Mouse (Mus musculus): ENCODE measurements around the gene Gm20388. TPM values are rescaled to one million over a fixed set of nuclear protein-coding genes. Genes with fewer than 3 reads are reported as not detected.

The Gm20388 gene
- polyA plus RNA-seq, 1 experiment from 2014 or later: 12.4 TPM

- Histone ChIP-seq H3K9me3 (ENCODE audit: control insufficient read depth, low read length) (no peaks in the 10 kb centered on the region), H3K27ac (ENCODE audit: low read depth, low read length) (no peak overlapping the region), H3K4me1 (ENCODE audit: control insufficient read depth, insufficient read depth, low read depth, low read length) (no peaks in the 10 kb centered on the region), H3K4me3 (ENCODE audit: low read length) (no peak overlapping the region), H3K4me2 (ENCODE audit: low read length) (no peak overlapping the region), H3K36me3 (ENCODE audit: control insufficient read depth, insufficient read depth, low read length) (no peaks in the 10 kb centered on the region), H3K9ac (ENCODE audit: low read depth, low read length) (no peak overlapping the region), H3K27me3 (replicated peaks; ENCODE audit: control insufficient read depth, insufficient read depth, low read length) (no peaks in the 10 kb centered on the region; the same call in 1 of the 2 replicates)
- ATAC-seq: no peak
- 82% methylated on average over 7 of the region's 7 CpGs for WGBS
Measured at GRCm38 (mm10) chr8:123865786-123866185, 3955.1 kb downstream of the Gm20388 start.

GRCm38 (mm10) chr8:123866971-123867370 lies 3956.3 kb downstream of the Gm20388 start:
- no peaks in the 10 kb centered on the region for H3K36me3 ChIP-seq (ENCODE audit: control insufficient read depth, insufficient read depth, low read length)
- H3K4me2 ChIP-seq (ENCODE audit: low read length): no peak overlapping the region
- 36% methylated on average over 5 of the region's 5 CpGs for WGBS
- H3K27ac ChIP-seq (ENCODE audit: low read depth, low read length): no peak overlapping the region
- no peaks in the 10 kb centered on the region for H3K27me3 ChIP-seq (replicated peaks; ENCODE audit: control insufficient read depth, insufficient read depth, low read length)
- no peaks in the 10 kb centered on the region for H3K4me1 ChIP-seq (ENCODE audit: control insufficient read depth, insufficient read depth, low read depth, low read length)
- no peaks in the 10 kb centered on the region for H3K9me3 ChIP-seq (ENCODE audit: control insufficient read depth, low read length)
- peak; percentile 54; the same call in 1 of the 2 replicates for ATAC-seq
- no peak overlapping the region for H3K4me3 ChIP-seq (ENCODE audit: low read length)
- no peak overlapping the region for H3K9ac ChIP-seq (ENCODE audit: low read depth, low read length)

GRCm38 (mm10) chr8:123872048-123872447 lies 3961.4 kb downstream of the Gm20388 start:
- Histone ChIP-seq H3K27me3 (replicated peaks; ENCODE audit: control insufficient read depth, insufficient read depth, low read length) (no peaks in the 10 kb centered on the region), H3K27ac (ENCODE audit: low read depth, low read length) (no peak overlapping the region), H3K36me3 (ENCODE audit: control insufficient read depth, insufficient read depth, low read length) (no peaks in the 10 kb centered on the region), H3K9me3 (ENCODE audit: control insufficient read depth, low read length) (no peaks in the 10 kb centered on the region), H3K4me1 (ENCODE audit: control insufficient read depth, insufficient read depth, low read depth, low read length) (no peaks in the 10 kb centered on the region), H3K4me2 (ENCODE audit: low read length) (no peak overlapping the region), H3K4me3 (ENCODE audit: low read length) (no peak overlapping the region), H3K9ac (ENCODE audit: low read depth, low read length) (no peak overlapping the region)
- no peak for ATAC-seq
- WGBS: 76% methylated on average over 9 of the region's 9 CpGs

- H3K36me3 ChIP-seq (ENCODE audit: control insufficient read depth, insufficient read depth, low read length): no peaks in the 10 kb centered on the region
- H3K27ac ChIP-seq (ENCODE audit: low read depth, low read length): no peak overlapping the region
- H3K9me3 ChIP-seq (ENCODE audit: control insufficient read depth, low read length): no peaks in the 10 kb centered on the region
- H3K4me1 ChIP-seq (ENCODE audit: control insufficient read depth, insufficient read depth, low read depth, low read length): no peaks in the 10 kb centered on the region
- no peak for ATAC-seq
- no peak overlapping the region for H3K4me3 ChIP-seq (ENCODE audit: low read length)
- no peak overlapping the region for H3K9ac ChIP-seq (ENCODE audit: low read depth, low read length)
- no peaks in the 10 kb centered on the region for H3K27me3 ChIP-seq (replicated peaks; ENCODE audit: control insufficient read depth, insufficient read depth, low read length)
- no peak overlapping the region for H3K4me2 ChIP-seq (ENCODE audit: low read length)
- 86% methylated on average over 6 of the region's 6 CpGs for WGBS
Measured at GRCm38 (mm10) chr8:123873364-123873763, 3962.7 kb downstream of the Gm20388 start.

- Histone ChIP-seq H3K9me3 (ENCODE audit: control insufficient read depth, low read length) (no peaks in the 10 kb centered on the region), H3K4me3 (ENCODE audit: low read length) (no peak overlapping the region), H3K4me1 (ENCODE audit: control insufficient read depth, insufficient read depth, low read depth, low read length) (no peaks in the 10 kb centered on the region), H3K36me3 (ENCODE audit: control insufficient read depth, insufficient read depth, low read length) (no peaks in the 10 kb centered on the region), H3K4me2 (ENCODE audit: low read length) (no peak overlapping the region), H3K9ac (ENCODE audit: low read depth, low read length) (no peak overlapping the region), H3K27me3 (replicated peaks; ENCODE audit: control insufficient read depth, insufficient read depth, low read length) (no peaks in the 10 kb centered on the region), H3K27ac (ENCODE audit: low read depth, low read length) (no peak overlapping the region)
- ATAC-seq: no peak
- 83% methylated on average over 11 of the region's 11 CpGs for WGBS
Measured at GRCm38 (mm10) chr8:123874324-123874723, 3963.7 kb downstream of the Gm20388 start.

GRCm38 (mm10) chr8:123877865-123878264 lies 3967.2 kb downstream of the Gm20388 start:
- WGBS: 69% methylated on average over 2 of the region's 2 CpGs
- no peak for ATAC-seq

GRCm38 (mm10) chr8:123880271-123880670 lies 3969.6 kb downstream of the Gm20388 start:
- no peak for ATAC-seq
- H3K4me1 ChIP-seq (ENCODE audit: control insufficient read depth, insufficient read depth, low read depth, low read length): peaks cover 16% of the 10 kb centered on the region
- no peak overlapping the region; the same call in 1 of the 2 replicates for H3K9ac ChIP-seq (ENCODE audit: low read depth, low read length)
- H3K9me3 ChIP-seq (ENCODE audit: control insufficient read depth, low read length): no peaks in the 10 kb centered on the region
- no peak overlapping the region for H3K27ac ChIP-seq (ENCODE audit: low read depth, low read length)
- no peak overlapping the region for H3K4me3 ChIP-seq (ENCODE audit: low read length)
- 60% methylated on average over 10 of the region's 10 CpGs for WGBS
- no peaks in the 10 kb centered on the region for H3K36me3 ChIP-seq (ENCODE audit: control insufficient read depth, insufficient read depth, low read length)
- H3K4me2 ChIP-seq (ENCODE audit: low read length): no peak overlapping the region
- no peaks in the 10 kb centered on the region for H3K27me3 ChIP-seq (replicated peaks; ENCODE audit: control insufficient read depth, insufficient read depth, low read length)

More at GRCm38 (mm10) chr8:123877865-123878264, 3967.2 kb downstream of the Gm20388 start:
- no peak overlapping the region for H3K4me2 ChIP-seq (ENCODE audit: low read length)
- H3K27me3 ChIP-seq (replicated peaks; ENCODE audit: control insufficient read depth, insufficient read depth, low read length): no peaks in the 10 kb centered on the region
- H3K4me3 ChIP-seq (ENCODE audit: low read length): no peak overlapping the region
- no peaks in the 10 kb centered on the region for H3K4me1 ChIP-seq (ENCODE audit: control insufficient read depth, insufficient read depth, low read depth, low read length)
- no peak overlapping the region for H3K27ac ChIP-seq (ENCODE audit: low read depth, low read length)
- no peaks in the 10 kb centered on the region for H3K36me3 ChIP-seq (ENCODE audit: control insufficient read depth, insufficient read depth, low read length)
- no peaks in the 10 kb centered on the region for H3K9me3 ChIP-seq (ENCODE audit: control insufficient read depth, low read length)
- H3K9ac ChIP-seq (ENCODE audit: low read depth, low read length): no peak overlapping the region

- no peaks in the 10 kb centered on the region for H3K36me3 ChIP-seq (ENCODE audit: control insufficient read depth, insufficient read depth, low read length)
- H3K9me3 ChIP-seq (ENCODE audit: control insufficient read depth, low read length): no peaks in the 10 kb centered on the region
- ATAC-seq: no peak
- no peak overlapping the region for H3K9ac ChIP-seq (ENCODE audit: low read depth, low read length)
- WGBS: 58% methylated on average over 4 of the region's 4 CpGs
- no peaks in the 10 kb centered on the region for H3K27me3 ChIP-seq (replicated peaks; ENCODE audit: control insufficient read depth, insufficient read depth, low read length)
- H3K27ac ChIP-seq (ENCODE audit: low read depth, low read length): no peak overlapping the region
- no peak overlapping the region for H3K4me2 ChIP-seq (ENCODE audit: low read length)
- peaks cover 17% of the 10 kb centered on the region for H3K4me1 ChIP-seq (ENCODE audit: control insufficient read depth, insufficient read depth, low read depth, low read length)
- H3K4me3 ChIP-seq (ENCODE audit: low read length): no peak overlapping the region
Measured at GRCm38 (mm10) chr8:123880821-123881350, 3970.2 kb downstream of the Gm20388 start.

- no peak overlapping the region for H3K27ac ChIP-seq (ENCODE audit: low read depth, low read length)
- no peak for ATAC-seq
- H3K9me3 ChIP-seq (ENCODE audit: control insufficient read depth, low read length): no peaks in the 10 kb centered on the region
- no peak overlapping the region for H3K9ac ChIP-seq (ENCODE audit: low read depth, low read length)
- WGBS: 97% methylated on average over 2 of the region's 2 CpGs
- H3K4me2 ChIP-seq (ENCODE audit: low read length): no peak overlapping the region
- no peak overlapping the region for H3K4me3 ChIP-seq (ENCODE audit: low read length)
- no peaks in the 10 kb centered on the region for H3K36me3 ChIP-seq (ENCODE audit: control insufficient read depth, insufficient read depth, low read length)
- peaks cover 17% of the 10 kb centered on the region for H3K4me1 ChIP-seq (ENCODE audit: control insufficient read depth, insufficient read depth, low read depth, low read length)
- peaks cover 2% of the 10 kb centered on the region; the same call in 1 of the 2 replicates for H3K27me3 ChIP-seq (replicated peaks; ENCODE audit: control insufficient read depth, insufficient read depth, low read length)
Measured at GRCm38 (mm10) chr8:123882412-123882811, 3971.8 kb downstream of the Gm20388 start.
